Mouse (Mus musculus) ES-E14 (cell line): ENCODE results near the gene Pard3b.

ENCODE experiments used
- CHD2 ChIP-seq: IDR thresholded peaks from 2 replicates; pipeline ENCODE4 v1.6.1; 2014; ENCODE audit warnings: mild to moderate bottlenecking, low read depth, low read length, inconsistent platforms
- MAFK ChIP-seq: IDR thresholded peaks from 2 replicates; pipeline ENCODE4 v1.6.1; 2014; ENCODE audit warnings: mild to moderate bottlenecking, low read depth, low read length, inconsistent platforms; ENCODE audit not compliant: insufficient read depth
- ZC3H11A ChIP-seq: IDR thresholded peaks from 2 replicates; pipeline ENCODE4 v1.6.1; 2012; ENCODE audit warnings: low read depth, mild to moderate bottlenecking, inconsistent platforms, low read length, borderline replicate concordance
- ZNF384 ChIP-seq: IDR thresholded peaks from 2 replicates; pipeline ENCODE4 v1.6.1; 2012; ENCODE audit warnings: low read depth, low read length, inconsistent platforms

GRCm38 (mm10) chr1:62636906-62637673 lies 998.5 kb downstream of the Pard3b start:
- no peak for TF ChIP-seq ZNF384
- no peak for TF ChIP-seq MAFK
- TF ChIP-seq CHD2: no peak
- no peak for TF ChIP-seq ZC3H11A
